Mouse (Mus musculus): ENCODE measurements at regions not wholly inside any gene's neighbourhood (a gene's known extent, or its start where the extent isn't known, plus 50 kb on each side); places are given as distances from the start of the nearest gene placed in this dataset.

GRCm38 (mm10) chr12:56472856-56473647 lies 63.7 kb downstream of the Nkx2-1 start:
- DNase-seq (ENCODE audit: low spot score in 2 of 2): no peak

- no peak for DNase-seq (ENCODE audit: low spot score in 2 of 2)
These were observed 65.7 kb downstream of the Nkx2-1 start for GRCm38 (mm10) chr12:56470932-56471500.

GRCm38 (mm10) chr12:56459508-56460119 lies 77.1 kb downstream of the Nkx2-1 start:
- no peak for DNase-seq (ENCODE audit: low spot score in 2 of 2)

GRCm38 (mm10) chr12:56458665-56459507 lies 77.8 kb downstream of the Nkx2-1 start:
- no peak for DNase-seq (ENCODE audit: low spot score in 2 of 2)

- no peak for DNase-seq (ENCODE audit: low spot score in 2 of 2)
These were observed 78.8 kb downstream of the Nkx2-1 start for GRCm38 (mm10) chr12:56457951-56458350.

GRCm38 (mm10) chr12:56457356-56457755 lies 79.4 kb downstream of the Nkx2-1 start:
- no peak for DNase-seq (ENCODE audit: low spot score in 2 of 2)

- no peak for DNase-seq (ENCODE audit: low spot score in 2 of 2)
These were observed 86.4 kb downstream of the Nkx2-1 start for GRCm38 (mm10) chr12:56450261-56450660.

- no peak for DNase-seq (ENCODE audit: low spot score in 2 of 2)
These were observed 87.7 kb downstream of the Nkx2-1 start for GRCm38 (mm10) chr12:56448786-56449564.

GRCm38 (mm10) chr12:56441166-56441817 lies 95.4 kb downstream of the Nkx2-1 start:
- no peak for DNase-seq (ENCODE audit: low spot score in 2 of 2)

GRCm38 (mm10) chr12:56440068-56440847 lies 94.6 kb upstream of the Mbip start:
- no peak for DNase-seq (ENCODE audit: low spot score in 2 of 2)

GRCm38 (mm10) chr12:56438384-56438783 lies 92.7 kb upstream of the Mbip start:
- no peak for DNase-seq (ENCODE audit: low spot score in 2 of 2)

- DNase-seq (ENCODE audit: low spot score in 2 of 2): no peak
These were observed 92.3 kb upstream of the Mbip start for GRCm38 (mm10) chr12:56437975-56438374.

- no peak for DNase-seq (ENCODE audit: low spot score in 2 of 2)
These were observed 81.1 kb upstream of the Mbip start for GRCm38 (mm10) chr12:56426681-56427246.

- DNase-seq (ENCODE audit: low spot score in 2 of 2): no peak
These were observed 70.4 kb upstream of the Mbip start for GRCm38 (mm10) chr12:56416106-56416505.

- peak; percentile 6 to 33 for DNase-seq (ENCODE audit: low spot score in 2 of 2)
These were observed 69.4 kb upstream of the Mbip start for GRCm38 (mm10) chr12:56414861-56415765.

GRCm38 (mm10) chr12:56405658-56406057 lies 60.0 kb upstream of the Mbip start:
- no peak for DNase-seq (ENCODE audit: low spot score in 2 of 2)

- DNase-seq (ENCODE audit: low spot score in 2 of 2): peak in 1 of 2 experiments; percentile 33
These were observed 59.1 kb upstream of the Mbip start for GRCm38 (mm10) chr12:56404833-56405232.

- no peak for DNase-seq (ENCODE audit: low spot score in 2 of 2)
These were observed 58.6 kb upstream of the Mbip start for GRCm38 (mm10) chr12:56404262-56404661.

GRCm38 (mm10) chr12:56403626-56404025 lies 57.9 kb upstream of the Mbip start:
- DNase-seq (ENCODE audit: low spot score in 2 of 2): no peak

All from left cerebral cortex, adult 9 months (tissue).